12 mouse cellular contexts compared by ENCODE assay signal in genomic region chr9:21960135-21960534, GRCm38 (mm10). TPM values are rescaled to one million over a fixed set of nuclear protein-coding genes. Genes with fewer than 3 reads are reported as not detected.
A peak's percentile ranks its signal among the peaks of the same experiment; 100 is the strongest.
DNase-seq lines count a peak whose midpoint lies in the region; ATAC-seq and TF ChIP-seq lines count a peak whose summit lies in the region.
"Had no signal": no experiment of that assay in that cellular context is flagged by ENCODE, and none has a peak within 500 bp of the region (broad histone marks: within the 10 kb centered on the region; RNA-seq: fewer than 3 reads in every experiment).

No protein-coding gene starts in this region.

- no peak for DNase-seq in forebrain, embryonic 10.5 days (ENCODE audit: extremely low spot score, low spot score)
- DNase-seq in liver, adult 2 months (ENCODE audit: extremely low read depth, low read depth, low spot score): peak; percentile 26
- DNase-seq in liver: no peak
- DNase-seq in liver, embryonic 14.5 days (ENCODE audit: low read depth in 3 of 3, low spot score in 3 of 3): no peak
- no peak for DNase-seq in embryo, embryonic 10.5 days (ENCODE audit: low spot score)
- DNase-seq in urinary bladder, adult 2 months (ENCODE audit: low spot score): no peak
- DNase-seq: gastrocnemius, postnatal 10 days; thymus, postnatal 25 days had no signal

- H3K36me3 ChIP-seq in forebrain, embryonic 10.5 days (replicated peaks): peaks cover 9% of the 10 kb centered on the region; the same call in 1 of the 2 replicates
- 0 out of 2 replicates have a peak, but pooled peaks cover 4% of the 10 kb centered on the region for H3K36me3 ChIP-seq in forebrain, embryonic 12.5 days (replicated peaks)
- no peaks in the 10 kb centered on the region for H3K36me3 ChIP-seq in liver, adult 2 months (ENCODE audit: control insufficient read depth, insufficient read depth, low read length)
- H3K36me3 ChIP-seq in kidney, embryonic 14.5 days (ENCODE audit: control insufficient read depth, insufficient read depth, low read length): no peaks in the 10 kb centered on the region; the same call in 1 of the 2 replicates
- peaks cover 45% of the 10 kb centered on the region for H3K36me3 ChIP-seq in liver, embryonic 14.5 days (replicated peaks; ENCODE audit: control insufficient read depth, insufficient read depth, low read depth)
- H3K36me3 ChIP-seq: midbrain, embryonic 12.5 days had no signal

- 47% methylated on average over 9 of the region's 9 CpGs for WGBS in forebrain, embryonic 10.5 days
- WGBS in forebrain, embryonic 12.5 days: 46% methylated on average over 9 of the region's 9 CpGs
- WGBS in liver, adult 2 months: 63% methylated on average over 9 of the region's 9 CpGs
- 32% methylated on average over 9 of the region's 9 CpGs for WGBS in kidney, embryonic 14.5 days
- WGBS in liver, embryonic 14.5 days (ENCODE audit: insufficient replicate concordance): 72% methylated on average over 9 of the region's 9 CpGs

- H3K27me3 ChIP-seq in forebrain, embryonic 10.5 days (ENCODE audit: poor library complexity, severe bottlenecking): peaks cover 58% of the 10 kb centered on the region
- peaks cover 55% of the 10 kb centered on the region for H3K27me3 ChIP-seq in forebrain, embryonic 12.5 days
- H3K27me3 ChIP-seq in liver, adult 2 months (ENCODE audit: control insufficient read depth, insufficient read depth, low read length): peaks cover 6% of the 10 kb centered on the region
- H3K27me3 ChIP-seq in kidney, embryonic 14.5 days (ENCODE audit: control insufficient read depth, insufficient read depth, low read length): peaks cover 12% of the 10 kb centered on the region
- H3K27me3 ChIP-seq in liver, embryonic 14.5 days (ENCODE audit: control insufficient read depth, insufficient read depth, low read length): no peaks in the 10 kb centered on the region

- no peaks in the 10 kb centered on the region for H3K9me3 ChIP-seq in forebrain, embryonic 10.5 days
- no peaks in the 10 kb centered on the region for H3K9me3 ChIP-seq in forebrain, embryonic 12.5 days
- H3K9me3 ChIP-seq in kidney, embryonic 14.5 days (ENCODE audit: control insufficient read depth, low read length): no peaks in the 10 kb centered on the region
- H3K9me3 ChIP-seq in liver, embryonic 14.5 days (ENCODE audit: control insufficient read depth, low read length): no peaks in the 10 kb centered on the region
- H3K9me3 ChIP-seq: midbrain, embryonic 12.5 days had no signal

- no peak overlapping the region for H3K9ac ChIP-seq in forebrain, embryonic 12.5 days
- H3K9ac ChIP-seq in liver, adult 2 months (ENCODE audit: low read depth, low read length): no peak overlapping the region
- H3K9ac ChIP-seq in kidney, embryonic 14.5 days (ENCODE audit: low read depth, low read length): 0 out of 2 replicates have a peak overlapping the region, but pooled peaks have one; percentile 19
- peak overlapping the region; percentile 89 for H3K9ac ChIP-seq in liver, embryonic 14.5 days (replicated peaks)

- H3K4me2 ChIP-seq in forebrain, embryonic 12.5 days: no peak overlapping the region
- H3K4me2 ChIP-seq in kidney, embryonic 14.5 days (replicated peaks; ENCODE audit: low read depth, low read length): peak overlapping the region; percentile 82
- peak overlapping the region; percentile 71 for H3K4me2 ChIP-seq in liver, embryonic 14.5 days (ENCODE audit: low read depth)
- H3K4me2 ChIP-seq: midbrain, embryonic 12.5 days had no signal

- no peak overlapping the region for H3K27ac ChIP-seq in forebrain, embryonic 10.5 days
- H3K27ac ChIP-seq in forebrain, embryonic 12.5 days: no peak overlapping the region
- no peak overlapping the region; the same call in 1 of the 2 replicates for H3K27ac ChIP-seq in liver, adult 2 months (replicated peaks; ENCODE audit: insufficient read depth, low read depth, low read length)
- no peak overlapping the region for H3K27ac ChIP-seq in kidney, embryonic 14.5 days (ENCODE audit: low read depth, low read length)
- peak overlapping the region; percentile 75; the same call in 1 of the 2 replicates for H3K27ac ChIP-seq in liver, embryonic 14.5 days
- H3K27ac ChIP-seq: midbrain, embryonic 12.5 days had no signal

- no peak for TF ChIP-seq POLR2A in liver, adult 2 months (IDR thresholded peaks at IDR 0.05; ENCODE audit: extremely low read depth, insufficient read depth, low read length)

- no peak for TF ChIP-seq CTCF in liver, adult 2 months (IDR thresholded peaks at IDR 0.05; ENCODE audit: low read depth, low read length)
- no peak for TF ChIP-seq CTCF in liver, embryonic 14.5 days (IDR thresholded peaks at IDR 0.05; ENCODE audit: low read depth)

- ATAC-seq in forebrain, embryonic 12.5 days (ENCODE audit: low FRiP score): no peak
- ATAC-seq in kidney, embryonic 14.5 days (ENCODE audit: low FRiP score, low TSS enrichment): no peak
- no peak for ATAC-seq in liver, embryonic 14.5 days (ENCODE audit: insufficient read depth)

- H3K4me1 ChIP-seq in forebrain, embryonic 10.5 days: peaks cover 44% of the 10 kb centered on the region
- H3K4me1 ChIP-seq in forebrain, embryonic 12.5 days: peaks cover 35% of the 10 kb centered on the region
- no peaks in the 10 kb centered on the region for H3K4me1 ChIP-seq in liver, adult 2 months (ENCODE audit: control insufficient read depth, insufficient read depth, low read length)
- H3K4me1 ChIP-seq in kidney, embryonic 14.5 days (ENCODE audit: control insufficient read depth, insufficient read depth, low read length): peaks cover 31% of the 10 kb centered on the region
- H3K4me1 ChIP-seq in liver, embryonic 14.5 days (replicated peaks; ENCODE audit: control insufficient read depth in 2 of 2, insufficient read depth in 2 of 2, low read length in 1 of 2): peaks cover 13 to 26% of the 10 kb centered on the region in 2 experiments

- no peak for TF ChIP-seq EP300 in liver, embryonic 14.5 days (IDR thresholded peaks at IDR 0.05; ENCODE audit: low read depth)

- H3K79me2 ChIP-seq in liver, adult 2 months (ENCODE audit: control insufficient read depth, insufficient read depth, low read length): no peaks in the 10 kb centered on the region

- peak overlapping the region; percentile 58 for H3K4me3 ChIP-seq in forebrain, embryonic 10.5 days
- no peak overlapping the region for H3K4me3 ChIP-seq in forebrain, embryonic 12.5 days (replicated peaks)
- no peak overlapping the region for H3K4me3 ChIP-seq in liver, adult 2 months (ENCODE audit: insufficient read depth, low read depth, low read length)
- no peak overlapping the region for H3K4me3 ChIP-seq in kidney, embryonic 14.5 days (ENCODE audit: low read length)
- H3K4me3 ChIP-seq in liver, embryonic 14.5 days (ENCODE audit: insufficient read depth in 1 of 2, low read depth in 2 of 2, low read length in 2 of 2): peak overlapping the region; percentile 68 to 94

RNA-seq across cellular contexts. Expression of gene Epor, which starts 3.2 kb away (rescaled TPM):
- polyA plus RNA-seq in forebrain, embryonic 10.5 days (2016; fragmentation: Nextera tagmentation; extraction: Ambion mirVana): 10.2 and 10.8 TPM in 2 replicates
- polyA plus RNA-seq in forebrain, embryonic 12.5 days (2016; fragmentation: Nextera tagmentation; extraction: Ambion mirVana): 2.0 and 4.1 TPM in 2 replicates
- 0.74 and 1.8 TPM in 2 replicates for total RNA-seq in liver, adult 2 months (2014; rRNA removed)
- polyA plus RNA-seq in liver, adult 2 months (2012; rRNA removed): 4.8 and 5.0 TPM in 2 replicates
- polyA plus RNA-seq in kidney, embryonic 14.5 days (2014; fragmentation: Nextera tagmentation; extraction: Ambion mirVana): 10.5 and 11.4 TPM in 2 replicates
- polyA plus RNA-seq in liver, embryonic 14.5 days (2012; rRNA removed): 146 and 180 TPM in 2 replicates
- 82.6 and 96.5 TPM in 2 replicates for polyA plus RNA-seq in liver, embryonic 14.5 days (2014; fragmentation: Nextera tagmentation; extraction: Ambion mirVana)
- 1.8 and 2.1 TPM in 2 replicates for polyA plus RNA-seq in urinary bladder, adult 2 months (2012; rRNA removed)
- total RNA-seq: neutrophil, adult 5-6 weeks had no signal

RNA-seq across cellular contexts. Expression of gene Swsap1, which starts 4.6 kb away (rescaled TPM):
- polyA plus RNA-seq in forebrain, embryonic 10.5 days (2016; fragmentation: Nextera tagmentation; extraction: Ambion mirVana): 7.2 and 9.6 TPM in 2 replicates
- 7.4 and 9.5 TPM in 2 replicates for polyA plus RNA-seq in forebrain, embryonic 12.5 days (2016; fragmentation: Nextera tagmentation; extraction: Ambion mirVana)
- total RNA-seq in liver, adult 2 months (2014; rRNA removed): 4.1 and 5.3 TPM in 2 replicates
- 4.7 and 5.2 TPM in 2 replicates for polyA plus RNA-seq in liver, adult 2 months (2012; rRNA removed)
- 11.4 and 12.8 TPM in 2 replicates for polyA plus RNA-seq in kidney, embryonic 14.5 days (2014; fragmentation: Nextera tagmentation; extraction: Ambion mirVana)
- polyA plus RNA-seq in liver, embryonic 14.5 days (2012; rRNA removed): 1.4 TPM in 2 replicates
- 3.5 and 3.6 TPM in 2 replicates for polyA plus RNA-seq in liver, embryonic 14.5 days (2014; fragmentation: Nextera tagmentation; extraction: Ambion mirVana)
- 4.6 and 6.4 TPM in 2 replicates for polyA plus RNA-seq in urinary bladder, adult 2 months (2012; rRNA removed)

RNA-seq across cellular contexts. Expression of gene Plppr2, which starts 23.3 kb away (rescaled TPM):
- polyA plus RNA-seq in forebrain, embryonic 10.5 days (2016; fragmentation: Nextera tagmentation; extraction: Ambion mirVana): 9.0 and 11.5 TPM in 2 replicates
- polyA plus RNA-seq in forebrain, embryonic 12.5 days (2016; fragmentation: Nextera tagmentation; extraction: Ambion mirVana): 37.0 and 40.9 TPM in 2 replicates
- 0.67 and 0.74 TPM in 2 replicates for total RNA-seq in liver, adult 2 months (2014; rRNA removed)
- 9.4 and 14.6 TPM in 2 replicates for polyA plus RNA-seq in liver, adult 2 months (2012; rRNA removed)
- 7.0 and 9.2 TPM in 2 replicates for polyA plus RNA-seq in kidney, embryonic 14.5 days (2014; fragmentation: Nextera tagmentation; extraction: Ambion mirVana)
- polyA plus RNA-seq in liver, embryonic 14.5 days (2012; rRNA removed): 2.6 and 3.9 TPM in 2 replicates
- polyA plus RNA-seq in liver, embryonic 14.5 days (2014; fragmentation: Nextera tagmentation; extraction: Ambion mirVana): 0.99 and 1.3 TPM in 2 replicates
- 14.5 and 17.1 TPM in 2 replicates for polyA plus RNA-seq in urinary bladder, adult 2 months (2012; rRNA removed)
- total RNA-seq: neutrophil, adult 5-6 weeks had no signal

RNA-seq across cellular contexts. Expression of gene Rgl3, which starts 29.1 kb away (rescaled TPM):
- 4.7 and 5.2 TPM in 2 replicates for polyA plus RNA-seq in forebrain, embryonic 10.5 days (2016; fragmentation: Nextera tagmentation; extraction: Ambion mirVana)
- polyA plus RNA-seq in forebrain, embryonic 12.5 days (2016; fragmentation: Nextera tagmentation; extraction: Ambion mirVana): 2.1 and 3.4 TPM in 2 replicates
- 5.0 and 5.9 TPM in 2 replicates for total RNA-seq in liver, adult 2 months (2014; rRNA removed)
- 41.8 and 44.2 TPM in 2 replicates for polyA plus RNA-seq in liver, adult 2 months (2012; rRNA removed)
- polyA plus RNA-seq in kidney, embryonic 14.5 days (2014; fragmentation: Nextera tagmentation; extraction: Ambion mirVana): 13.7 and 20.8 TPM in 2 replicates
- 0.19 and 0.24 TPM in 2 replicates for polyA plus RNA-seq in liver, embryonic 14.5 days (2012; rRNA removed)
- 0.27 TPM in 1 of 2 replicates, not detected in the other for polyA plus RNA-seq in liver, embryonic 14.5 days (2014; fragmentation: Nextera tagmentation; extraction: Ambion mirVana)
- polyA plus RNA-seq in urinary bladder, adult 2 months (2012; rRNA removed): 25.7 and 27.3 TPM in 2 replicates
- total RNA-seq: neutrophil, adult 5-6 weeks had no signal

RNA-seq across cellular contexts. Expression of gene Tmem205, which starts 32.8 kb away (rescaled TPM):
- polyA plus RNA-seq in forebrain, embryonic 10.5 days (2016; fragmentation: Nextera tagmentation; extraction: Ambion mirVana): 32.0 and 33.7 TPM in 2 replicates
- 32.9 and 33.3 TPM in 2 replicates for polyA plus RNA-seq in forebrain, embryonic 12.5 days (2016; fragmentation: Nextera tagmentation; extraction: Ambion mirVana)
- 841 and 970 TPM in 2 replicates for total RNA-seq in liver, adult 2 months (2014; rRNA removed)
- 1,676 and 1,979 TPM in 2 replicates for polyA plus RNA-seq in liver, adult 2 months (2012; rRNA removed)
- 54.0 and 67.5 TPM in 2 replicates for polyA plus RNA-seq in kidney, embryonic 14.5 days (2014; fragmentation: Nextera tagmentation; extraction: Ambion mirVana)
- 37.5 and 61.5 TPM in 2 replicates for polyA plus RNA-seq in liver, embryonic 14.5 days (2012; rRNA removed)
- 106 and 110 TPM in 2 replicates for polyA plus RNA-seq in liver, embryonic 14.5 days (2014; fragmentation: Nextera tagmentation; extraction: Ambion mirVana)
- polyA plus RNA-seq in urinary bladder, adult 2 months (2012; rRNA removed): 93.0 and 101 TPM in 2 replicates

Comparison
In these comparisons a context has a peak if more than half of its experiments do, and no peak if none do; other contexts are left out.
1. H3K4me3 ChIP-seq: peak in forebrain, embryonic 10.5 days (single experiment) and liver, embryonic 14.5 days (2 of 2); none in forebrain, embryonic 12.5 days (single experiment), liver, adult 2 months (single experiment) and kidney, embryonic 14.5 days (single experiment).
2. H3K9ac ChIP-seq: peak in kidney, embryonic 14.5 days (single experiment) and liver, embryonic 14.5 days (single experiment); none in forebrain, embryonic 12.5 days (single experiment) and liver, adult 2 months (single experiment).